ENCODE assay signal across 8 mouse cellular contexts in genomic region chr8:128653642-128654364, GRCm38 (mm10). TPM values are rescaled to one million over a fixed set of nuclear protein-coding genes. Genes with fewer than 3 reads are reported as not detected.
DNase-seq lines count a peak whose midpoint lies in the region; ATAC-seq and TF ChIP-seq lines count a peak whose summit lies in the region.

No protein-coding gene starts in this region.

- peaks cover 24% of the 10 kb centered on the region for H3K4me1 ChIP-seq in kidney, embryonic 15.5 days
- peaks cover 7% of the 10 kb centered on the region; the same call in 1 of the 2 replicates for H3K4me1 ChIP-seq in forebrain, embryonic 11.5 days (replicated peaks; ENCODE audit: control insufficient read depth, insufficient read depth, low read length)
- H3K4me1 ChIP-seq in hindbrain, postnatal 0 days (ENCODE audit: insufficient read depth, low read length): no peaks in the 10 kb centered on the region
- H3K4me1 ChIP-seq in midbrain, embryonic 12.5 days: peaks cover 16% of the 10 kb centered on the region

- TF ChIP-seq CTCF in hindbrain, postnatal 0 days (IDR thresholded peaks at IDR 0.05; ENCODE audit: low read depth): no peak

- H3K4me3 ChIP-seq in kidney, embryonic 15.5 days (replicated peaks): no peak overlapping the region; the same call in 1 of the 2 replicates
- H3K4me3 ChIP-seq in forebrain, embryonic 11.5 days (ENCODE audit: low read depth, low read length): no peak overlapping the region
- 0 out of 2 replicates have a peak overlapping the region, but pooled peaks have one; percentile 18 for H3K4me3 ChIP-seq in hindbrain, postnatal 0 days (ENCODE audit: low read length)
- peak overlapping the region; percentile 24; the same call in 1 of the 2 replicates for H3K4me3 ChIP-seq in midbrain, embryonic 12.5 days

- no peak for DNase-seq in kidney, postnatal 10 days
- DNase-seq in forebrain, embryonic 11.5 days (ENCODE audit: low spot score): no peak
- no peak for DNase-seq in hindbrain, postnatal 0 days (ENCODE audit: low spot score)
- DNase-seq in urinary bladder, postnatal 4 days (ENCODE audit: low spot score in 2 of 2): no peak
- DNase-seq in left cerebral cortex, postnatal 14 days (ENCODE audit: low spot score in 2 of 2): no peak
- no peak for DNase-seq in gastrocnemius, postnatal 10 days

- ATAC-seq in kidney, embryonic 15.5 days (replicated peaks; ENCODE audit: low FRiP score): 0 out of 2 replicates have a peak, but pooled peaks have one; percentile 3
- 0 out of 2 replicates have a peak, but pooled peaks have one; percentile 2 for ATAC-seq in forebrain, embryonic 11.5 days (replicated peaks; ENCODE audit: low FRiP score)
- peak; percentile 8; the same call in 1 of the 2 replicates for ATAC-seq in hindbrain, postnatal 0 days
- no peak for ATAC-seq in midbrain, embryonic 12.5 days (ENCODE audit: low FRiP score, low read depth)

- peak overlapping the region; percentile 64 for H3K4me2 ChIP-seq in kidney, embryonic 15.5 days
- peak overlapping the region; percentile 50 for H3K4me2 ChIP-seq in forebrain, embryonic 11.5 days (ENCODE audit: low read depth, low read length, severe bottlenecking)
- H3K4me2 ChIP-seq in hindbrain, postnatal 0 days (ENCODE audit: low read depth, low read length): peak overlapping the region; percentile 55
- H3K4me2 ChIP-seq in midbrain, embryonic 12.5 days (replicated peaks): peak overlapping the region; percentile 53

- H3K36me3 ChIP-seq in kidney, embryonic 15.5 days: no peaks in the 10 kb centered on the region
- no peaks in the 10 kb centered on the region for H3K36me3 ChIP-seq in forebrain, embryonic 11.5 days (ENCODE audit: control insufficient read depth, insufficient read depth, low read length)
- H3K36me3 ChIP-seq in hindbrain, postnatal 0 days (ENCODE audit: insufficient read depth, low read length): no peaks in the 10 kb centered on the region
- no peaks in the 10 kb centered on the region for H3K36me3 ChIP-seq in midbrain, embryonic 12.5 days

- intact Hi-C loops in left cerebral cortex, postnatal 14 days (cut with DNase I): loop anchor here (2.0 kb wide), 3 partner anchors 31 to 71 kb away; partner anchors contain the start of gene Itgb1

- peak overlapping the region; percentile 97 for H3K27ac ChIP-seq in kidney, embryonic 15.5 days
- H3K27ac ChIP-seq in forebrain, embryonic 11.5 days (ENCODE audit: low read depth, low read length): peak overlapping the region; percentile 12; the same call in 1 of the 2 replicates
- H3K27ac ChIP-seq in hindbrain, postnatal 0 days: peak overlapping the region; percentile 70
- H3K27ac ChIP-seq in midbrain, embryonic 12.5 days (replicated peaks): peak overlapping the region; percentile 69

- WGBS in kidney, embryonic 15.5 days: 36% methylated on average over 5 of the region's 5 CpGs
- WGBS in forebrain, embryonic 11.5 days: 33% methylated on average over 5 of the region's 5 CpGs
- WGBS in hindbrain, postnatal 0 days: 30% methylated on average over 5 of the region's 5 CpGs
- WGBS in midbrain, embryonic 12.5 days: 38% methylated on average over 5 of the region's 5 CpGs

- H3K9me3 ChIP-seq in kidney, embryonic 15.5 days (replicated peaks): no peaks in the 10 kb centered on the region
- no peaks in the 10 kb centered on the region for H3K9me3 ChIP-seq in forebrain, embryonic 11.5 days (ENCODE audit: control insufficient read depth, low read length)
- H3K9me3 ChIP-seq in hindbrain, postnatal 0 days (ENCODE audit: low read length): no peaks in the 10 kb centered on the region
- peaks cover 6% of the 10 kb centered on the region; the same call in 1 of the 2 replicates for H3K9me3 ChIP-seq in midbrain, embryonic 12.5 days

- no peaks in the 10 kb centered on the region for H3K27me3 ChIP-seq in kidney, embryonic 15.5 days
- no peaks in the 10 kb centered on the region for H3K27me3 ChIP-seq in forebrain, embryonic 11.5 days (ENCODE audit: control insufficient read depth, insufficient read depth, low read length)
- no peaks in the 10 kb centered on the region for H3K27me3 ChIP-seq in hindbrain, postnatal 0 days (ENCODE audit: insufficient read depth, low read length)
- H3K27me3 ChIP-seq in midbrain, embryonic 12.5 days: no peaks in the 10 kb centered on the region

- no peak overlapping the region for H3K9ac ChIP-seq in kidney, embryonic 15.5 days
- H3K9ac ChIP-seq in forebrain, embryonic 11.5 days (ENCODE audit: low read length): no peak overlapping the region
- H3K9ac ChIP-seq in hindbrain, postnatal 0 days (replicated peaks; ENCODE audit: low read length): no peak overlapping the region
- no peak overlapping the region for H3K9ac ChIP-seq in midbrain, embryonic 12.5 days (replicated peaks)

RNA-seq across cellular contexts. Expression of gene Itgb1, which starts 31.7 kb away (rescaled TPM):
- 288 and 292 TPM in 2 replicates for polyA plus RNA-seq in kidney, embryonic 15.5 days (2015; fragmentation: Nextera tagmentation; extraction: Ambion mirVana)
- polyA plus RNA-seq in forebrain, embryonic 11.5 days (2014; fragmentation: Nextera tagmentation; extraction: Ambion mirVana): 147 and 149 TPM in 2 replicates
- total RNA-seq in hindbrain, postnatal 0 days (2014; rRNA removed): 59.1 and 61.5 TPM in 2 replicates
- polyA plus RNA-seq in hindbrain, postnatal 0 days (2015; fragmentation: Nextera tagmentation; extraction: Ambion mirVana): 70.8 and 75.7 TPM in 2 replicates
- polyA plus RNA-seq in midbrain, embryonic 12.5 days (2016; fragmentation: Nextera tagmentation; extraction: Ambion mirVana): 148 and 149 TPM in 2 replicates
- 10 to 100 TPM; 79.2 to 81.9 TPM for total RNA-seq in left cerebral cortex, postnatal 14 days (2021)
- 100 to 1,000 TPM; 323 to 357 TPM for total RNA-seq in gastrocnemius, postnatal 10 days (2021)

Comparison
In these comparisons a context has a peak if more than half of its experiments do, and no peak if none do; other contexts are left out.
1. H3K27ac ChIP-seq: peak in every context shown above with its lines; median percentile 97 in kidney, embryonic 15.5 days; 70 in hindbrain, postnatal 0 days; 69 in midbrain, embryonic 12.5 days; 12 in forebrain, embryonic 11.5 days.
2. H3K4me3 ChIP-seq: peak in hindbrain, postnatal 0 days (single experiment) and midbrain, embryonic 12.5 days (single experiment); none in kidney, embryonic 15.5 days (single experiment) and forebrain, embryonic 11.5 days (single experiment).
3. Peak in every context shown above with its lines, with median percentiles within 50 percentile points of each other: H3K4me2 ChIP-seq.